Mouse (Mus musculus): Measurements from ENCODE around the gene BC017158. TPM values are rescaled to one million over a fixed set of nuclear protein-coding genes. Genes with fewer than 3 reads are reported as not detected.
A peak's percentile ranks its signal among the peaks of the same experiment; 100 is the strongest.

Gene BC017158
- polyA plus RNA-seq, 1 experiment from 2014 or later: 23.3 TPM

- Histone ChIP-seq H3K9me3 (replicated peaks; ENCODE audit: control insufficient read depth, low read length) (no peaks in the 10 kb centered on the region), H3K4me1 (ENCODE audit: control insufficient read depth, low read depth, low read length) (peaks cover 22% of the 10 kb centered on the region), H3K4me3 (ENCODE audit: low read depth, low read length) (peak overlapping the region; percentile 89), H3K36me3 (ENCODE audit: control insufficient read depth, insufficient read depth) (peaks cover 14% of the 10 kb centered on the region), H3K27me3 (ENCODE audit: control insufficient read depth, insufficient read depth, low read depth, low read length) (no peaks in the 10 kb centered on the region; the same call in 1 of the 2 replicates), H3K9ac (ENCODE audit: low read depth, low read length) (peak overlapping the region; percentile 85), H3K4me2 (ENCODE audit: low read depth, low read length) (peak overlapping the region; percentile 89), H3K27ac (ENCODE audit: low read length) (peak overlapping the region; percentile 99)
- 0% methylated on average over 25 of the region's 25 CpGs for WGBS (ENCODE audit: insufficient replicate concordance)
- ATAC-seq (ENCODE audit: low read depth): no peak
Measured at GRCm38 (mm10) chr7:128237593-128237926, 60.4 kb downstream of the BC017158 start.

DNA sequence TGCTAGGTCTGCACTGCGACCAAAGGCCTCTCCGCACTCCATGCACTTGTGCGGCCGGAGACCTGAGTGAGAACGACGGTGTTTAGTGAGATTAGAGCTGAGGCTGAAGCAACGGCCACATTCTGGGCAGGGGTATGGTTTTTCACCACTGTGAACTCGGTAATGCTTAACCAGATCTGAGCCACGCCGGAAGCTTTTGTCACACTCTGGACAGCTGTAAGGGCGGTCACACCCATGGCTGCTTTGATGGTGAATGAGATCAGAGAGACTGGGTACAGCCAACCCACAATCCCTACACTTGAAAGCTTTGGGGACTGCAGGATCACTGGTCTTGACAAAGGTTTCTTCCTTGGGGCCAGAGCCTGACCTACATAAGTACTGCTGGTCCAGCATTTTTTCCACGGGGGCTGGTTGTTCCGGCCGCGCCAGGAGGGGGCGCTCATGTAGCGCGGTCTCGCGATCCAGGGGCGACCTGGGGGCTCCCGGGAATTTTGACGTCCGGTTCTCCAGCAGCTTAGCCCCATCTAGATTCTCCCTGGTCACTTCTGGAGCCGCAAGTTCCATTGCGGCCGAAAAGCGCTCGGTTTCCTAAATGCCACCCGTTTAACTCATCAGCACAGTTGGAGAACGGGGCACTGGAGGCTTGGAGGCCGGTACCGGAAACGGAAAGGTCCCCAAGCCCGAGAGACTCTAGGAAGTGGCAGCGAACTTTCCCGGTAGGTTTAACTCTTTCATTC lies 60.9 kb downstream of the BC017158 start, which contains the start of gene Armc5:
Gene Armc5 (plus strand): TSS at position 487 of the 737 bp plus-strand sequence.
- H3K9me3 ChIP-seq (replicated peaks; ENCODE audit: control insufficient read depth, low read length): no peaks in the 10 kb centered on the region
- H3K4me2 ChIP-seq (ENCODE audit: low read depth, low read length): peak within 1 kb of the TSS; percentile 89
- H3K4me1 ChIP-seq (ENCODE audit: control insufficient read depth, low read depth, low read length): peaks cover 22% of the 10 kb centered on the region
- 23% methylated on average over 37 of the region's 37 CpGs for WGBS (ENCODE audit: insufficient replicate concordance)
- peak within 1 kb of the TSS; percentile 89 for H3K4me3 ChIP-seq (ENCODE audit: low read depth, low read length)
- peak within 1 kb of the TSS; percentile 99 for H3K27ac ChIP-seq (ENCODE audit: low read length)
- no peaks in the 10 kb centered on the region; the same call in 1 of the 2 replicates for H3K27me3 ChIP-seq (ENCODE audit: control insufficient read depth, insufficient read depth, low read depth, low read length)
- H3K36me3 ChIP-seq (ENCODE audit: control insufficient read depth, insufficient read depth): peaks cover 9% of the 10 kb centered on the region
- peak; percentile 8; the same call in 1 of the 2 replicates for ATAC-seq (ENCODE audit: low read depth)
- peak within 1 kb of the TSS; percentile 85 for H3K9ac ChIP-seq (ENCODE audit: low read depth, low read length)

GRCm38 (mm10) chr7:128236426-128236825 lies 61.5 kb downstream of the BC017158 start:
- Histone ChIP-seq H3K4me1 (ENCODE audit: control insufficient read depth, low read depth, low read length) (peaks cover 22% of the 10 kb centered on the region), H3K4me2 (ENCODE audit: low read depth, low read length) (peak overlapping the region; percentile 89), H3K9ac (ENCODE audit: low read depth, low read length) (no peak overlapping the region), H3K9me3 (replicated peaks; ENCODE audit: control insufficient read depth, low read length) (no peaks in the 10 kb centered on the region), H3K36me3 (ENCODE audit: control insufficient read depth, insufficient read depth) (peaks cover 9% of the 10 kb centered on the region), H3K27ac (ENCODE audit: low read length) (no peak overlapping the region), H3K27me3 (ENCODE audit: control insufficient read depth, insufficient read depth, low read depth, low read length) (no peaks in the 10 kb centered on the region; the same call in 1 of the 2 replicates), H3K4me3 (ENCODE audit: low read depth, low read length) (peak overlapping the region; percentile 89)
- 83% methylated on average over 13 of the region's 13 CpGs for WGBS (ENCODE audit: insufficient replicate concordance)
- ATAC-seq (ENCODE audit: low read depth): no peak

- Histone ChIP-seq H3K4me2 (ENCODE audit: low read depth, low read length) (no peak overlapping the region), H3K9ac (ENCODE audit: low read depth, low read length) (no peak overlapping the region), H3K27me3 (ENCODE audit: control insufficient read depth, insufficient read depth, low read depth, low read length) (no peaks in the 10 kb centered on the region; the same call in 1 of the 2 replicates), H3K4me1 (ENCODE audit: control insufficient read depth, low read depth, low read length) (peaks cover 20% of the 10 kb centered on the region), H3K27ac (ENCODE audit: low read length) (no peak overlapping the region), H3K9me3 (replicated peaks; ENCODE audit: control insufficient read depth, low read length) (no peaks in the 10 kb centered on the region), H3K36me3 (ENCODE audit: control insufficient read depth, insufficient read depth) (peaks cover 5% of the 10 kb centered on the region), H3K4me3 (ENCODE audit: low read depth, low read length) (no peak overlapping the region)
- WGBS (ENCODE audit: insufficient replicate concordance): 78% methylated on average over 1 of the region's 1 CpGs
- ATAC-seq (ENCODE audit: low read depth): no peak
Measured at GRCm38 (mm10) chr7:128235481-128235880, 62.5 kb downstream of the BC017158 start.

DNA sequence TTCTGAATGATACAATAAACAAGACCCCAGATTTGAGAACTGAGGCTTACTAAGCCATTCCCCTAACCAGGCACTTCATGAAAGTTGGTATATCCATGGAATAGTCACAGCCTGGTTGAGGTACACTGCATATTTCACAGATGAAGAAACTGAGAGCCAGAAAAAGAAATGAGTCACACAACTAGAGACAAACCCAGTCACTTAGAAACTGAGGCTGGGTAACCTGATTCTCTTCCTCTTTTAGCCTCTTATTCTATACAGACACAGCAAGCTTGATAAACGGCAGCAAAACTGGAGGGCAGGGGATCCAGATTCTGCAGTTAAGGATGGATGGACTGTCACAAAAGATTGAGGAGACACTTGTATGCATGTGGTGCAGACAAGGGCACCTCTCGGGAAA lies 63.2 kb downstream of the BC017158 start:
- no peak overlapping the region for H3K27ac ChIP-seq (ENCODE audit: low read length)
- no peaks in the 10 kb centered on the region for H3K9me3 ChIP-seq (replicated peaks; ENCODE audit: control insufficient read depth, low read length)
- no peak for ATAC-seq (ENCODE audit: low read depth)
- no peak overlapping the region for H3K4me3 ChIP-seq (ENCODE audit: low read depth, low read length)
- H3K36me3 ChIP-seq (ENCODE audit: control insufficient read depth, insufficient read depth): no peaks in the 10 kb centered on the region; the same call in 1 of the 2 replicates
- 54% methylated on average over 2 of the region's 2 CpGs for WGBS (ENCODE audit: insufficient replicate concordance)
- H3K9ac ChIP-seq (ENCODE audit: low read depth, low read length): no peak overlapping the region
- H3K27me3 ChIP-seq (ENCODE audit: control insufficient read depth, insufficient read depth, low read depth, low read length): no peaks in the 10 kb centered on the region; the same call in 1 of the 2 replicates
- H3K4me1 ChIP-seq (ENCODE audit: control insufficient read depth, low read depth, low read length): peaks cover 20% of the 10 kb centered on the region
- no peak overlapping the region for H3K4me2 ChIP-seq (ENCODE audit: low read depth, low read length)

- Histone ChIP-seq H3K27me3 (ENCODE audit: control insufficient read depth, insufficient read depth, low read depth, low read length) (no peaks in the 10 kb centered on the region; the same call in 1 of the 2 replicates), H3K4me2 (ENCODE audit: low read depth, low read length) (no peak overlapping the region), H3K36me3 (ENCODE audit: control insufficient read depth, insufficient read depth) (no peaks in the 10 kb centered on the region; the same call in 1 of the 2 replicates), H3K9me3 (replicated peaks; ENCODE audit: control insufficient read depth, low read length) (no peaks in the 10 kb centered on the region), H3K27ac (ENCODE audit: low read length) (no peak overlapping the region), H3K4me1 (ENCODE audit: control insufficient read depth, low read depth, low read length) (peaks cover 6% of the 10 kb centered on the region), H3K4me3 (ENCODE audit: low read depth, low read length) (no peak overlapping the region), H3K9ac (ENCODE audit: low read depth, low read length) (no peak overlapping the region)
- WGBS (ENCODE audit: insufficient replicate concordance): 34% methylated on average over 8 of the region's 8 CpGs
- no peak for ATAC-seq (ENCODE audit: low read depth)
Measured at GRCm38 (mm10) chr7:128231741-128232140, 66.2 kb downstream of the BC017158 start.

Small RNAs within 50 kb of the gene (microRNA-seq; reads per million reads assigned to microRNA genes)
- gene Mir3103: 1.2 reads per million

Other genes with a start within 250 kb of the BC017158 start
- 7.1 and 7.4 TPM in 2 replicates for gene Itgam, start 235.5 kb downstream of the BC017158 start, polyA plus RNA-seq (2015; fragmentation: Nextera tagmentation; extraction: Ambion mirVana)
- 0.27 TPM in 1 of 2 replicates, not detected in the other for gene Gm49368, start 235.5 kb downstream of the BC017158 start, polyA plus RNA-seq (2015; fragmentation: Nextera tagmentation; extraction: Ambion mirVana)
- gene Itgax, start 168.6 kb downstream of the BC017158 start, polyA plus RNA-seq (2015; fragmentation: Nextera tagmentation; extraction: Ambion mirVana): 0.16 and 0.24 TPM in 2 replicates
- gene Itgad, start 143.8 kb downstream of the BC017158 start, polyA plus RNA-seq (2015; fragmentation: Nextera tagmentation; extraction: Ambion mirVana): 0.04 and 0.13 TPM in 2 replicates
- 3.4 and 7.5 TPM in 2 replicates for gene Cox6a2, start 91.8 kb downstream of the BC017158 start, polyA plus RNA-seq (2015; fragmentation: Nextera tagmentation; extraction: Ambion mirVana)
- gene Armc5, start 60.8 kb downstream of the BC017158 start, polyA plus RNA-seq (2015; fragmentation: Nextera tagmentation; extraction: Ambion mirVana): 5.7 and 6.5 TPM in 2 replicates
- 2.4 and 2.6 TPM in 2 replicates for gene 9130023H24Rik, start 60.1 kb downstream of the BC017158 start, polyA plus RNA-seq (2015; fragmentation: Nextera tagmentation; extraction: Ambion mirVana)
- gene Tgfb1i1, start 51.4 kb downstream of the BC017158 start, polyA plus RNA-seq (2015; fragmentation: Nextera tagmentation; extraction: Ambion mirVana): 9.6 and 11.9 TPM in 2 replicates
- 1.4 and 1.7 TPM in 2 replicates for gene Slc5a2, start 32.5 kb downstream of the BC017158 start, polyA plus RNA-seq (2015; fragmentation: Nextera tagmentation; extraction: Ambion mirVana)
- gene Rgs10, start 120.6 kb upstream of the BC017158 start, polyA plus RNA-seq (2015; fragmentation: Nextera tagmentation; extraction: Ambion mirVana): 27.6 and 29.6 TPM in 2 replicates
- gene Tial1, start 163.5 kb upstream of the BC017158 start, polyA plus RNA-seq (2015; fragmentation: Nextera tagmentation; extraction: Ambion mirVana): 8.5 and 9.9 TPM in 2 replicates
- 2.6 and 3.5 TPM in 2 replicates for gene Bag3, start 225.4 kb upstream of the BC017158 start, polyA plus RNA-seq (2015; fragmentation: Nextera tagmentation; extraction: Ambion mirVana)